Mouse (Mus musculus) retina, adult 2 months (tissue): ENCODE measurements around the gene Atp1b2.

Experiments used
- DNase-seq: peaks from one replicate; pipeline ENCODE4 v3.0.0-alpha.2; 2012; ENCODE audit warnings: low read depth, low spot score

Atp1b2 gene

DNA sequence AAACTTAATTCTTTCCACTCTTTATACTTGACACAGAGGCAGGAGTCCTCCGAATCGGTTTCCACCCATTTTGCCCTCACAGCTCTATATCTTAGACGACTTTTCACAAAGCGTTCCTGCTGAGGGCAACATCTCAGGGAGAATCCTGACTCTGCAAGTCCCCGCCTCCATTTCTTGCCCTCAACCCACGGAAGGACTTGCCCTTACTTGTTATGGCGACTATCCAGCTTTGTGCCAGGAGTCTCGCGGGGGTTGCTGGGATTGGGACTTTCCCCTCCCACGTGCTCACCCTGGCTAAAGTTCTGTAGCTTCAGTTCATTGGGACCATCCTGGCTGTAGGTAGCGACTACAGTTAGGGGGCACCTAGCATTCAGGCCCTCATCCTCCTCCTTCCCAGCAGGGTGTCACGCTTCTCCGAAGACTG is 25.6 kb downstream of the Atp1b2 start, which contains the start of the genes Wrap53 and Trp53:
TSS of gene Wrap53 (minus strand) at position 165 of the 424 bp plus-strand sequence.
TSS of gene Trp53 (plus strand) at position 269 of the 424 bp plus-strand sequence.
- DNase-seq: peak; percentile 75

DNA sequence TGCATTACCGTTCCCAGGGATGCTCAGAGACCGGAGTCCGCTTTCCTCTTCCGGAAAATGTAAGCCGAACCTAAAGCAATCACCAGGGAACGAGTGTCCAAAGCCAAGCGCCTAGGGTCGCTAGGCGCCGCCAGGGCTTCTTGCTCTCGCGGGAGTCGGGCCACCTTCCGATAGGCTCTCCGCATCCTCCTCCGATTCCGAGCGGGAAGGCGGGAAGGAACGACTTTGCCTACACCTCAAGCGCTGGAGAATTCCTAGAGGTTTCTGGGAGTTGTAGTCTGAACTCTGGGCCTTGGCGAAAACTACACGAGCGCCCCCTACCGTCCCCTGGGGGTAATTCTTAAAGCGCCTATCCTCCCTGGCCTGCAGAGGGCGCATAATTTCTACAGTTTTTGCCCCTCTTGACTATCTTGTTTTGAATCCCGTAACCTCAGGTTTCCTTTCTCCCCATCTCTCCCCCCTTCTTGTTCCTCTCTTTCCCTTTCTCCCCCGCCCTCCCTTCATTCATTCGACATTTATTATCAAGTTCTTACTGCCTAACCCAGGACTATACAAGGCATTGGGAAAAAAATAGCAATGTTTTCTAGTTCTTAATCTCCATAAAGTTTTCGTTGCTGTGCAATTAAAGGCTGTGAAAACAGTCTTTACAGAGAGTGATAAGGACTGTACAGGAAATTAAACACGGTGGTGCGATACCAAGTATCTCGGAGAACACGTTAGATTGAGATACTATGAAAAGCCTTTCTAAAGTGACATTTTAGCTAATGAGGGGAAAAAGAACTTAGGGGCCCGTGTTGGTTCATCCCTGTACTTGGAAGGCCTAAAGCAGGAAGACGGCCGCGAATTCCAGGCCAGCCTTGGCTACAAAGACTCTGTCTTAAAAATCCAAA is 26.4 kb downstream of the Atp1b2 start:
- peak; percentile 95 for DNase-seq

DNA sequence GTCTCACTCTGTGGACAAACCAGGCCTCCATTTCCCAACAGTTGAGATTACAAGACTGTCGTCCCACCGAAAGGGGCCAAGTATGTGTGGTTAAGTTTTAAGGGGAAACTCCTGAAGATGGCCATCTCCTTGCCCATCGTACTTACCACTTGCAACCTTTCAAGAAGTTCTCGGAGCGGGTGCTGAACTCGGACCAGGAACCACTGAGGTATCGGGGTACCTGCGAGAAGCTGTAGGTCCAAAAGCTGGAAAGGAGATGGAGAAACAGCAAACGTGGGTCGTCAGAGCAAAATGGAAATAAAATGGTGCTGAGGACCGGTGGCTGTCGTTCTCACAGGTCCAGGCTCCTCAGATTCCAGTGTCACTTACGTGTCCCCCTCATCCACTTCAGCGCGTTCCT is 27.4 kb downstream of the Atp1b2 start:
- no peak for DNase-seq

DNA sequence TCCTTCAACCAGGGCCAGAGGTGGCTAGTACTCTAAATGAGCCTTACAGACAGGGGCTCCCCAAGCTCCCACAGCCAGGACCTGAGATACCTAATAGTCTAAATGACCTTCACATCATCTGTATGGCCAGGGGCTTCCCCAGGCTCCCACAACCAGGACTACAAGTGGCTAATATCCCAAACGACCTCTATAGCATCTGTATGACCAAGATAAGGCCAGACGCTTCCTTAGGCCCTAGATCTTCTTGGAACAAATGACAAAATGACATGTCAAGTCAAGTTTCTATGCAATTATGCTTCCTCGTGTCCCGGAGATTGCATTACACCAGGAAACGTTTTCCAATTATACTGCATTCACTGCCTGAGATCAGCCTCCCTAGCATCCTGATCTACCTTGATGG is 29.4 kb downstream of the Atp1b2 start:
- no peak for DNase-seq

DNA sequence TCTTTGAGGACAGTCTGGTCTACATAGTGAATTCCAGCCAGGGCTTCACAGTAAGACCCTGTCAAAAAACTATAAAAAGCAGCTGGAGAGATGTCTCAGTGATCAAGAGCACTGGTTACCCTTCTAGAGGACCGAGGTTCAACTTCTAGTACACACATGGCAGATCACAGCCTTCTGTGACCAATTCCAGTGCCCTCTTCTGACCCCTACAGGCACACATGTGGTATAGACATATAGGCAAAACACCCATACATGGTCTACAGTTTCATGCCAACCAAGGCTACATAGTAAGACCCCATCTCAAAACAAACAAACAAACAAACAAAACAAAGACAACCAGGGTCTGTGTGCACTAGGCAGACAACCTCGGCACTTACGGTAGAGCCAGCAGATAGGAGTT is 30.5 kb downstream of the Atp1b2 start:
- no peak for DNase-seq

DNA sequence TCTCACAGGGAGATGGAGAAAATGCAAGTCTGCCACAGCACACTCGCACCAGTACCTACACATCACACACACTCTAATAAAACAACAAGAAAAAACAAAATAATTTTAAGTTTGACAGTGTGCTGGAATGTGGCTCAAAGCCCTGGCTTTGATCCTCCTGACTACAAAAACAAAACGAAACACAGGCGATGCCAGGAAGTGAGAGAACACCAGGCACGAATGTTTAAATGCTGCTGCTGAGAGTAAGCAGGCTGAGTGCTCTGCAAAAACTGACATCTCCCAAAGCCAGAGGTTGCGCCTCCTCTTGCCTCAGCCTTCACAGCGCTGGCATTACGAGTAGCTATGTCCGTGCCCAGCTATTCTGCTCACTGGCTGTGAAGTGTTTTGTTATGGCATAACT is 40.6 kb downstream of the Atp1b2 start:
- DNase-seq: no peak

DNA sequence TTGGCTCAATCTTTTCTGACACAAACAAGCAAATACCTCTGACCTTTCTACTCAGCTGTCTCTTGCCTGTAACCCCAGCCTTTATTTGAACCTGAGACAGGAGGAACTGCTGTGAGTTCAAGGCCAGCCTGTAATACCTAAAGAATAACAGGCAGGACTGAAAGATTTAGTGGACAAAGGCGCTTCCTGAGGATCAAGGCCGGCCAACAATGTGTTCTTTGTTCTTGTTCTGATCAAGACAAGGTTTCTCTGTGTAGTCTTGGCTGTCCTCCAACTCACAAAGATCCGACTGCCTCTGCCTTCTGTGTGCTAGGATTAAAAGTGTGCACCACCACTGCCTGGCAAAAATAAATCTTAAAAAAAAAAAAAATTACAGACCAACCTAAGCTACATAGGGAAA is 41.4 kb downstream of the Atp1b2 start:
- no peak for DNase-seq

DNA sequence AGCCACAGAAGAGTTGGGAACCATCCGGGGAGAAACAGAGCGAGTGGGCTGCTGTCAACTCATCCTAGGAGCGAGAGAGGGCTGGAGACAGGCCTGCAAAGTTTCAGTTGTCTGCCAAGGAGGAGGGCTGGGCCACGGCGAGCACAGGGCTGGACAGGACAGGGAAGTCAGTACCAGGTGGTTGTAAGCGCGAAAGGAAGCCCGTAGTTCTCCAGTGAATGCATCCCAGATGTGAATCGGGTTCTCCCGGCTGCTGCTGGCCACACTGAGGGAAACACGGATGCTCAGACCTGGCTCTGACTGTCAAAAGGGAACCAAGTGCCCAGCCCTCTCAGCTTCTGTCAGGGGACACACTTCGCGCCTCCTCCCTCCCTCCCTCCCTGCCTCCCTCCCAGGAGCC is 42.4 kb downstream of the Atp1b2 start:
- DNase-seq: no peak

DNA sequence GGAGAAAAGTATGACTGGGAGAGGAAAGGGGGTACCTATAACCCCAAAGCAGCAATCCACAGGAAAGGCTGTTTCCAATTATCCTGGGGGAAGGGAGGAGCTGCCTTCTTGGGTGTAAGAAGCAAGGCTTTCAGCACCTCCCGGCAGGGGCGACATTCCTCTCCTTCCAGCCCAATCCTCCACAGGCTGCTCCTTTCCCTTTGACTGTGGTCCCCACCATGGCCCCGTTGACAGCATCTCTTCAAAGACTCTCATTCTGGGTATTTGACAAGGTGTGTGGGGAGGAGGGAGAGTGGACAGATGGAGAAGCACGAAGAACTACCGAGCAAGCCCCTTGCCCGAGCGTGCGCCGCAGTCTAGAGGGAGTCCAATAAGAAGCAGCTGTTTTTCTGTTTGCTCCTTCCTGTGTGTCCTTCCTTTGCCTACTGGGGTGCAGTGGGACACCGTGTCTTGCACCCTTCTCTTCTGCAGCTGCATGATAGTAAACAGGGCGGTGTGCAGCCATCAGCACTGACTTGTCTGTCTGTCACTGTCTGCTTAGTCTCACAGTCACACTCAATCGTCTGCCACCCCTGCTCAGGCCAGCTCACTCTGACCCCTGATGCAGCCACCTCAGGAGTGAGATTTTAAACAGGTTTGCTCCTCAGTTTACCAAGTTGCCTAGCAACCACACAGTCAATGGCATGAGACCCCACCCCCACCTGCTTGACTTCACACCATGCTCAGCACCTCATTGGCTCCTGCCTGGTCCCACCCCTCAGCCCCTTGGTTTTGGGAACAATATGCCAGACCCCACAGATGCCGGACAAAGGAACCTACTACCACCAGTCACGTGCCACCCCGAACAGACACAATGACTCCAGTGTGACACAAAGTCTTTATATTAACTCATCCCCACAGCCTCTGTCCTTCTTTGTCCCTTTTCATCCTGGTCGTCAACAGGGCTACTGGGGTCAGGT is 44.6 kb downstream of the Atp1b2 start:
- DNase-seq: no peak

DNA sequence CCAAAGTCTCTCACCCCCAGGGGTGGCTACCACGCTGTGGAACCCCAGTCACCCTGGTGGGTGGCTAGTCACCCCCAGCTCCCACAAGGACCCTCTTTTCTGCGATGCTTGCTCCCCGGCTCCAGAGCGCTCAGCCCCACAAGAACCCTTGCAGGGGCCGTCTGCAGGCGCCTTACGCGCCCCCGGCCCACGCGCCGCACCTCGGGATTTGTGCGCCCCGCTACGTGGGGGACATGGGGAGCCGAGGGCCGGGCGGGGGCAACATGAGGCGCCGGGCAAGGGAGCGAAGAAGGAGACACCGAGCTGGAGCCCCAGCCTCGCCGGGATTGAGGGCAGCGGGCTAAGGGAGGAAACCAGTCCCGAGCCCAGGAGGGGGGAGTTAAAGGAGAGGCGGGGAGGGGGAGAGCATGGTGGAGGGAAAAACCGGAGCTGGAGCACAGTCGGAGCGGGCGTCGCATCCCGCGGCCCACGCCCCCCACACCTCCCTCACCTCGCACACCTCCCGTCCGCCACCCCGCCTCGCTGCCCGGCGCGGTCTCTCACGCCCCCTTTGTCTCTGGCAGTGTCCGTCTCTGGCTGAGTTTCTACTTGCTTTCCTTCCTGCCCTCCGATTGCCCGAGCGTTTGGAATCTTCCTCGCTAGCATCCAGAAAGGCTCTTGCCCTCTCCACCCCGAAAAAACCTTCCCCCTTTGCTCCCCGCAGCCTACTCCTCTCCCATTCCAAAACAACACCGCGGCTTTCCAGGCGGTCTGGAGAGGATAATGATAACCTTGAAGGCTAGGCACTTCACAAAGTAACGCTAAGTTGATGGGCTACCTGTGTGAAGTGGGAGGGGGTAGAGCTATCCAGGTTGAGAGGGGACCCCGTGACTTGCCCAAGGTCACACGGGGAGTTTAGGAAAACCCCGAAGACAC is 45.6 kb downstream of the Atp1b2 start, which contains the start of gene Efnb3:
TSS of gene Efnb3 (minus strand) at position 355 of the 915 bp plus-strand sequence.
- DNase-seq: no peak

DNA sequence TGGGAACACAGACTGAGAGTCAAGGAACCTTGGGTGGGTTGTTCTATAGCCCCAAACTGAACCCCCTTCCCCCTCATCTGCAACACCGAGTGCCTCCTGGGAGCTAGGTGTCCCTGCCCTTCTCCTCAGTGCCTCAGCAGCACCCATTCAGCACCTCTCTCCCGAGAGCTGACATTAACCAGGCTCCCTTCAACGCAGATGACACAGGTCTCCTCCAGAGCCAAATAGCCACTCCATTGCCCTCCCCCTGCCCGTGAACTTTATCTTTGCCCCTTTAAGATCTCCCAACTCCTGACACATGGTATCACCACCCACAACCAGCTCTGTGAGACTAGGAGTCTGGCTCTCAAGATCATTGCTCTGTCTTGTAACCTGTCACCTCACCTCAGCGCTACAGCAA is 46.6 kb downstream of the Atp1b2 start:
- no peak for DNase-seq

DNA sequence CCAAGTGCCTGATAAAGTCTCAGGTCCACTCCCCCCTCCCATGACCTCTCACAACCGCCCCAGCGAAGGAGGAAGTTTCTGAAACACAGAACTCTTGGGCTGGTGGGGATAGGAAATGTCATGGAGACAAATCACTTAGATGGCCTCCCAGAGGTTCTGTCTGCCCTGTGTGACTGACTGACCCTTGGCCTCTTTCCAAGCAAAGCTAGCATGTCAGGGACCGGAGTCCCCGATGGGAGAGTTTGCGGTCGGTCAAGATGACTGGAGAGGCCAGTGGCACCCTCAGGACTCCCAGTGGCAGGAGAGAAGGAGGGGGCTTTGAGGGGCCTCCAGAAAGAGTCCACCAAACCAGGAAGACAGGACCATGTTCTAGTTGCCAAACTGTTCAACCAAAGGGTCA is 47.0 kb downstream of the Atp1b2 start:
- DNase-seq: no peak

DNA sequence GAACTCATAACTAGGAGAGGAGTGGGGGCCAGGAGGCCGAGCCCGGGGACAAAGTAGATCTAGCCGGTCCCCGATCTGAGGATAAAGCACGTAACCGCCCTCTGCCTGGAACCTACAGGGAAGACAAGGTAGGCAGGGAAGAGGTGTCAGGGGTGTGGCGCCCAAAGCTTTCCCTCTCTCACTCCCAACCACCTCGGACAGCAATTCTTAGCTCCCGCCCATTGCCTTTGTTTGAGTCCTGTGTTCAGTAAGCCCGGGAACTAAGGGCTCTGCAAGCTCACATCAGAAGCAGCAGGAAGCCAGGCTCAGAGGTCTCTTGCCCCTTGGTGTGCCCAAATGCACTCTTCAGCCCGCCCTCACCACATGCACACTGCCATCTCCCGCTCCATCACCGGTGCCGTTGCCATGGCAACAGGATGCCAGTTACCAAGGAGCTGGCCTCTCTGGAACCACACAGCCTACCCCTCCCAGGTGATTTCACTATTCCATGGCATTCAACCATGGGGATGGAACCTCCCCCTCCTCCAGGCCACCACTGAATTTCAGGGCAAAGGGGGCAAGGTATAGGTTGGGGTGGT is 48.3 kb downstream of the Atp1b2 start:
- no peak for DNase-seq

DNA sequence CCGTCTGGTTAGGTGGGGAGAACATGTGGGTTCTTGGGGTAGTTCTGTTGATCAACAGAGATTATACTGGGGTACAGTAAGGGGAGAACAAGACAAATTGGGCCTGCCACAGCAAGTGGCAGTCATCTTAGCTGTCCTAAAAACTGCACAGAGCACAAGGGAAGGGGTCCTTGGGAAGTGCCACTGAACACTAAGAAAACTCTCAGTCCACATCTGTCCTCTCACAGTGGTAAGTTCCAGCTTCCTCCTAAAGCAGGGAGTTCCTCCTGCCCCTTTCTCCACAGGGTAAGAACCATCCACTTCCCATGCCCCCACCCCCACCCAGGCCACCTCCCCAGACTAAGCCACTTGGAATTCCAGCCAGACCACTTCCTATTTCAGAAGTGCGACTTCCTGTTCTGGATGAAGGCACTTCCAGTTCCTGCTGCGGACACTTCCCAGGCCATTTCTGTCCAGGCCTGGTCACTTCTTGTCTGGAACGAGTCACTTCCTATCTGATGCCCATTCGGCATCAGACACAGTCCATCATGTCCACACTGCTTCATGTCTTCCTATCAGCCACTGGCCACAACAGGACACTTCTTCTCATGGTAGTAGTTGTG is 51.1 kb downstream of the Atp1b2 start:
- DNase-seq: no peak

DNA sequence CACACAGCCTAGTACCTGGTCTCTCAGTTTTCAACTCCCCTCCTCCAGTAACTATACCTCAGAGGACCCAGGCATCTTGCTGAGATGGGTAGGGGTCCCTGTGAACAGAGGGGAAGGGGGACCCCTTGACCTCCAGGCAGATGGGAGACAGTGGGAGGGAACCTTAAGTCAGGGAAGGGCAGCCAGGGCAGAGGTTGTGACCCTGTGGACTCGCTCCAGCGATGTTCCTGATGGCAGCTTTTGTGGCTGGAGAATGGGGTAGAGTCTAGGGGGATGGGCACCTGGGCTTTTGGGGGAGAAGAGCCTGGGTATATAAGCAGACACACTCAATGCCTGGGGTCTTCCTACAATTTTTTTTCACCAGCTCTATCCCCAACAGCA is 52.4 kb downstream of the Atp1b2 start:
- no peak for DNase-seq

DNA sequence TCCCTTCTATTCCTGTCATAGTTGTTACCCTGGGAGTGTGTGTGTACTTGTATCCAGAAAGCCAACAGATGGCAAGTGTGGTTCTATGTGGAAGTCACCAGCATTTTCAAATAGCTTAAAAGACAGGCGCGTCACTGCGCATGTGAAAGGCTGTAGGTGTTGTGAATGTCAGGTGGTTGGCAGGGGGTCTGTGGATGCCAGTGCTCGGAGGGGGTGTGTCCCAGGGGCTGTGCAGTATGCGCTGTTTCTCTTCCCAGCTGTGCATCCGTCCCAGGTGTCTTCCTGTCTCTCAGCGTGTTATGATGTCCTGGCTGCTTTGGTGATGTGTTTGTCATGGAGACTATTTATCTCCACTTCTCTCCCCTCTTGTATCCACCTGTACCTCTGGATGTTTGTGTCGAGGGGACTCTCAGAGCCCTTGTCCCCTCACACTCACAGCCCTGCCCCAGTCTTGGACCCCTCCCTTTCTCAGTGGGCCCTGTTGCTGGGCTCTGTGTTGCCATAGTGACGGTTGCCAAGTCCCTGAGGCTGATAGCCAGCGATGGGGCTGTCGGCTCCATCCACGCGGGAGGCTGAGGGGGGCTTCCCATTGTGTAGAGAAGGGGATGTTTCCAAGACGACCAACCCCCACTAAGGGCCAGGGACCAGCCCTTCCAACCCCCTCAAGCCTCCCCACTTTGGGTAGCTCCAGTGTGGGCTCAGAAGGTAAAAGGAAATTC is 53.0 kb downstream of the Atp1b2 start:
- DNase-seq: no peak

DNA sequence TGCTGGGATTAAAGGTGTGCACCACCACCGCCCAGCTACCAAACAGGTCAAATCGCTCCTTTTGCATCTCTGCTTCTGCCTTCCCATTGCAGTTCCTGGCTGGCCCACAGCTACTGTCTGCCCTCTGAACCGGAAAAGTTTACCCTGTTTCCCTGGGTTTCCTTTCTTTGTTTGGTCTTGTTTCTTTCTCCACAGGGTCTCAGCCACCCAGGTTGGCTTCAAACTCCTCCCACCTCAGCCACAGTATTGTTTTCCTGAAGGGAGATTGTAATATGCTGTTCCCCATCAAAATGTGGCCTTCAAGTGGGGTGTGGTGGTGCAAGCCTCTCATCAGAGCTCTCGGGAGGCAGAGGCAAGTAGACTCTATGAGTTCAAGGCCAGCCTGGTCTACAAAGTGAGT is 54.4 kb downstream of the Atp1b2 start:
- DNase-seq: no peak
